Mouse (Mus musculus): ENCODE results near the gene Wfdc10. TPM values are rescaled to one million over a fixed set of nuclear protein-coding genes. Genes with fewer than 3 reads are reported as not detected.
"Not testable (repeated sequence)": the region's sequence is repeated elsewhere in the genome, so short reads cannot be mapped to it uniquely, and the experiment has no call there.

Gene Wfdc10
- polyA plus RNA-seq (2015; fragmentation: Nextera tagmentation; extraction: Ambion mirVana), result not detected in 2 replicates

DNA sequence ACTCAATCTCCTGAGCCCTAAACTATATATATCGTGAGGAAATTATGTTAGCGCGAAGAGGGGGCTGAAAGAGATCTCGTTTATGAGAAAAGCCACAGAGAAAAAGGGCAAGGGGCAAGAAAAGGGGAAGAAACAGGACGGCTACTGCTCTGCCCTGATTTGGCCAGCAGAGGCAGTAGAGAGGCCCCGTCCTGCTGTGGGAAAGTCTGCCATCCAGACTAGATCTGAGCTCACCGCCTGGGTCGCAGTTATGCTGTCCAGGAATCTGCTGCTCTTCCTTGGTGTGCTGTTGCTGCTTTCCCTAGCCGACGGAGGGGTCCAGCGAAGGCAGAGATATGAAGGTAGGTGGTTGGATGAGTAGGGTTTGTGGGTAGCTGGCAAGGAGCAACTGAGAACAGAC is at the start of gene Wfdc10:
TSS of gene Wfdc10 (plus strand) at position 189 of the 400 bp plus-strand sequence.
- no peak within 1 kb of the TSS for H3K4me3 ChIP-seq (ENCODE audit: low read length)
- no peak for ATAC-seq (ENCODE audit: low FRiP score, low TSS enrichment)
- no peak within 1 kb of the TSS for H3K9ac ChIP-seq (replicated peaks; ENCODE audit: low read length)
- no peaks in the 10 kb centered on the region for H3K9me3 ChIP-seq (ENCODE audit: low read length)
- no peaks in the 10 kb centered on the region for H3K27me3 ChIP-seq (ENCODE audit: insufficient read depth, low read length)
- 15% methylated on average over 11 of the region's 11 CpGs for WGBS
- no peak within 1 kb of the TSS for H3K27ac ChIP-seq (ENCODE audit: low read length)
- no peak within 1 kb of the TSS for H3K4me2 ChIP-seq (replicated peaks; ENCODE audit: low read depth, low read length)
- H3K4me1 ChIP-seq (ENCODE audit: insufficient read depth, low read length), result no peaks in the 10 kb centered on the region
- H3K36me3 ChIP-seq (ENCODE audit: insufficient read depth, low read length), result no peaks in the 10 kb centered on the region

DNA sequence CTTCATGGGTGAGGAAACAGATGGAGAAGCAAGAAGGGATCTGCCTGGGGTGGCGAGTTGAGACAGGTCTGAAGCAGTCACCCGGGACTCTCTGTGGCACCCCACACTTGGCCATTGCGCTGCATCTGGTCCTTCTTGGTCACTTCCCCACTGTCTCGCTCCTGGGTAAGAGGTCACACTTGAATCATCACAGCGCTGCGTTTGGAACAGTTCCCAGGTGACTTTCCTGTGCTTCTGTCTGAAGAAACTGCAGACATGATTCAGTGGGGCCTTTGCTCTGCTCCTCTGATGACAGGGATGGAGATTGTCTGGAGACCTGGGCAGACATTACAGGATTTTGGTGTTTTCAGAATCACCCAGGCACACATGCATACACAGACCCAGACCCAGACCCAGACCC is 47.1 kb upstream of the Wfdc10 start:
- ATAC-seq (ENCODE audit: low FRiP score, low TSS enrichment), result no peak; the same call in 1 of the 2 replicates
- H3K27ac ChIP-seq (ENCODE audit: low read length), result no peak overlapping the region
- 44% methylated on average over 6 of the region's 6 CpGs for WGBS
- H3K4me1 ChIP-seq (ENCODE audit: insufficient read depth, low read length), result no peaks in the 10 kb centered on the region
- H3K9me3 ChIP-seq (ENCODE audit: low read length), result no peaks in the 10 kb centered on the region
- no peak overlapping the region for H3K4me3 ChIP-seq (ENCODE audit: low read length)
- no peak overlapping the region for H3K9ac ChIP-seq (replicated peaks; ENCODE audit: low read length)
- no peak overlapping the region for H3K4me2 ChIP-seq (replicated peaks; ENCODE audit: low read depth, low read length)
- H3K36me3 ChIP-seq (ENCODE audit: insufficient read depth, low read length), result no peaks in the 10 kb centered on the region
- H3K27me3 ChIP-seq (ENCODE audit: insufficient read depth, low read length), result no peaks in the 10 kb centered on the region

DNA sequence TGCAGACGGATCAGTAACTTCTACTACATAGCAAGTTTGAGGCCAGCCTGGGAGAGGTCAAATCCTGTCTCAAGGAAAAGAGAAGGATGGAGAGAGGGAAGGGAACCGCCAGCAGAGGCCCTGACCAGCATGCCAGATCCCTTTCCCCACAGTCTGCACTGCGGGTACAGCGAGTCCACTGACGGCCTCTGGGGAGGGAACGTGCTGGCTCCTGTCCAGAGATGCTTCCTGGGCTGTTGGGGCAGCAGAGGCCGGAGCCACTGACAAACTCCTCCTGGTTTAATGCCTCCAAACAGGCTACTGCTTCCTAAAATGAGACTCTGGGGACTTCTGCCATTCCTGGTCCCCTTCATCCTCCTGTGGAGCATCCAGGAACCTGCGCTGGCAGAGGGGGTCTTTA is 42.4 kb upstream of the Wfdc10 start, which contains the start of the genes Wfdc6b and Wfdc8:
TSS of gene Wfdc6b (plus strand) at position 52 of the 400 bp plus-strand sequence.
TSS of gene Wfdc8 (minus strand) at position 156 of the 400 bp plus-strand sequence.
- H3K4me1 ChIP-seq (ENCODE audit: insufficient read depth, low read length); H3K4me3 ChIP-seq (ENCODE audit: low read length); H3K36me3 ChIP-seq (ENCODE audit: insufficient read depth, low read length); H3K9ac ChIP-seq (replicated peaks; ENCODE audit: low read length); H3K27me3 ChIP-seq (ENCODE audit: insufficient read depth, low read length); H3K4me2 ChIP-seq (replicated peaks; ENCODE audit: low read depth, low read length); ATAC-seq (ENCODE audit: low FRiP score, low TSS enrichment); H3K27ac ChIP-seq (ENCODE audit: low read length); H3K9me3 ChIP-seq (ENCODE audit: low read length): not testable (repeated sequence)
- 41% methylated on average over 8 of the region's 8 CpGs for WGBS

DNA sequence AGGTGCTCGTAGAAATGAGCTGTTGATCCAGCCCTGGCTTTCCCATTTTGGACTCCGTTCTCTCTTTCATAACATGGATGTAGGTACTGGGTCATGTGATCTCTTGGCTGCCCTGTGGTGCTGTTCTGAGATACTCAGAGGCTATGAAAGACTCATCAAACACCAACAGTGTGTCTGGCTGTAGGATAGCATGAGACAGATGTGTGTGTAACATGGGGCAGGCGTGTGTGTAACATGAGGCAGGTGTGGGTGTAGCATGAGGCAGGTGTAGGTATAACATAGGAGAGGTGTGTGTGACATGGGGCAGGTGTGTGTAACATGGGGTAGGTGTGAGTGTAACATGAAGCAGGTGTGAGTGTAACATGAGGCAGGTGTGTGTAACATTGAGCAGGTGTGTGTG is 40.5 kb upstream of the Wfdc10 start:
- H3K4me2 ChIP-seq (replicated peaks; ENCODE audit: low read depth, low read length), result no peak overlapping the region
- H3K9me3 ChIP-seq (ENCODE audit: low read length), result no peaks in the 10 kb centered on the region
- no peaks in the 10 kb centered on the region for H3K4me1 ChIP-seq (ENCODE audit: insufficient read depth, low read length)
- H3K9ac ChIP-seq (replicated peaks; ENCODE audit: low read length), result no peak overlapping the region
- WGBS, result 92% methylated on average over 3 of the region's 3 CpGs
- ATAC-seq (ENCODE audit: low FRiP score, low TSS enrichment), result no peak
- no peak overlapping the region for H3K27ac ChIP-seq (ENCODE audit: low read length)
- H3K36me3 ChIP-seq (ENCODE audit: insufficient read depth, low read length), result no peaks in the 10 kb centered on the region
- no peaks in the 10 kb centered on the region for H3K27me3 ChIP-seq (ENCODE audit: insufficient read depth, low read length)
- no peak overlapping the region for H3K4me3 ChIP-seq (ENCODE audit: low read length)

DNA sequence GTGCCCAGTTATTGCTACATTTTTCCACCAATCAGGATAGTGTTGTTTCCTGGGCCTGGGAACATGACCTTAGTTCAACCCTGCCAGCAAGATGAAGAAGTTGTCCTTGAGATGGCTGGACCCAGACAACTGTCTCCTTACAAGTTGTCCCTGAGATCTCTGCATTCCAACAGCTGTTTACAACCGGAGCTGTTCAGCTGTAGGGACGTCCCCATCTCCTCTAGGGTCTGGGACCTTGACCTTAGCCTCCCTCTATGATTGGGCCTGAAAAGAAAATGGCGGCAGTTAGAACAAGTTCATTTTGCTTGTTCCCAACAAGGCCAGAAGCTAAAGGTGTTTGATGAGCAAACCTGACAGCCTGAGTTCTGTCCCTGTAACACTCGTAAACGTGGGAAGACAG is 36.8 kb upstream of the Wfdc10 start:
- no peak for ATAC-seq (ENCODE audit: low FRiP score, low TSS enrichment)
- no peaks in the 10 kb centered on the region for H3K27me3 ChIP-seq (ENCODE audit: insufficient read depth, low read length)
- H3K4me1 ChIP-seq (ENCODE audit: insufficient read depth, low read length), result no peaks in the 10 kb centered on the region
- H3K9ac ChIP-seq (replicated peaks; ENCODE audit: low read length), result no peak overlapping the region
- H3K36me3 ChIP-seq (ENCODE audit: insufficient read depth, low read length), result no peaks in the 10 kb centered on the region
- H3K4me3 ChIP-seq (ENCODE audit: low read length), result no peak overlapping the region
- no peak overlapping the region for H3K4me2 ChIP-seq (replicated peaks; ENCODE audit: low read depth, low read length)
- WGBS, result 75% methylated on average over 5 of the region's 5 CpGs
- no peaks in the 10 kb centered on the region for H3K9me3 ChIP-seq (ENCODE audit: low read length)
- no peak overlapping the region for H3K27ac ChIP-seq (ENCODE audit: low read length)

DNA sequence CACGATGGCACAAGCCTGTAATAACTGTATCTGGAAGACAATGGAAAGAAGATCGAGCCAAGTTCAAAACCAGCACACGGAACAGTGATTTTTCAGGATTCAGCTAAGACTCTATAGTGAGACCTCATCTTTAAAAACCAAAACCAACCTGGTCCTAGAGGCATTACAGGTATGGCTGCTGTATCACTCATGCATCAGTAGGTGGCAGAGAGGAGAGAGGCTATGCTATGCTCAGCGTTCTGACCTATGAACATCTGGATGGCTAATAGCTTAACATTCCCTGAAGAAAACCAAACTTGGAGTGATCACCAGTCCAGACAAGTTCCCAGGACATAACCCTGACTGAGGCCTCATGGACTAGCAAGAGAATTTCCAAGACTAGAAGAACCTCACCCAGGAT is 34.1 kb upstream of the Wfdc10 start:
- H3K36me3 ChIP-seq (ENCODE audit: insufficient read depth, low read length), result no peaks in the 10 kb centered on the region
- WGBS, result 91% methylated on average over 4 of the region's 4 CpGs
- H3K4me3 ChIP-seq (ENCODE audit: low read length), result no peak overlapping the region
- no peak overlapping the region for H3K9ac ChIP-seq (replicated peaks; ENCODE audit: low read length)
- no peak overlapping the region for H3K27ac ChIP-seq (ENCODE audit: low read length)
- H3K4me2 ChIP-seq (replicated peaks; ENCODE audit: low read depth, low read length), result no peak overlapping the region
- ATAC-seq (ENCODE audit: low FRiP score, low TSS enrichment), result no peak
- H3K9me3 ChIP-seq (ENCODE audit: low read length), result no peaks in the 10 kb centered on the region
- no peaks in the 10 kb centered on the region for H3K4me1 ChIP-seq (ENCODE audit: insufficient read depth, low read length)
- no peaks in the 10 kb centered on the region for H3K27me3 ChIP-seq (ENCODE audit: insufficient read depth, low read length)

DNA sequence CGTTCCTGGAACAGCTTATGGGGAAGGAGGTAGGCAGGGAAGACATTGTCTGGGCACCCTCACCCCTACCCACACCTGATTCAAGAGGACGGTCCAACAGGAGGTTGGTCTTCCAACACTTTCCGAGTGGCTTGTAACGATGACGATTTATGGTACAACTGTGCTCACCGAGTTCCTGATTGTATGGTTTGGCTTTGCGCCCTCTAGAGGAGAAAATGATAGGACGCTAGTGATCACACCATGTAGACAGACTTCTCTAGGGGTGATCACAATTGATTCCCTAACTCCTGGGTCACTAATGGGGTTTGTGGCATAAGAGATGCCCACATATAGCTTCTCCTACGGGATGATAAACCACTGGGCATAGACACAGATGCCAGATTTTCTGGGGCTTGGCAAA is 20.6 kb upstream of the Wfdc10 start:
- H3K9ac ChIP-seq (replicated peaks; ENCODE audit: low read length), result no peak overlapping the region
- H3K4me1 ChIP-seq (ENCODE audit: insufficient read depth, low read length), result 0 out of 2 replicates have a peak, but pooled peaks cover 4% of the 10 kb centered on the region
- H3K27ac ChIP-seq (ENCODE audit: low read length), result no peak overlapping the region
- H3K9me3 ChIP-seq (ENCODE audit: low read length), result peaks cover 4% of the 10 kb centered on the region; the same call in 1 of the 2 replicates
- no peaks in the 10 kb centered on the region for H3K27me3 ChIP-seq (ENCODE audit: insufficient read depth, low read length)
- no peak overlapping the region for H3K4me3 ChIP-seq (ENCODE audit: low read length)
- 76% methylated on average over 9 of the region's 9 CpGs for WGBS
- H3K4me2 ChIP-seq (replicated peaks; ENCODE audit: low read depth, low read length), result no peak overlapping the region
- no peaks in the 10 kb centered on the region for H3K36me3 ChIP-seq (ENCODE audit: insufficient read depth, low read length)
- ATAC-seq (ENCODE audit: low FRiP score, low TSS enrichment), result no peak

DNA sequence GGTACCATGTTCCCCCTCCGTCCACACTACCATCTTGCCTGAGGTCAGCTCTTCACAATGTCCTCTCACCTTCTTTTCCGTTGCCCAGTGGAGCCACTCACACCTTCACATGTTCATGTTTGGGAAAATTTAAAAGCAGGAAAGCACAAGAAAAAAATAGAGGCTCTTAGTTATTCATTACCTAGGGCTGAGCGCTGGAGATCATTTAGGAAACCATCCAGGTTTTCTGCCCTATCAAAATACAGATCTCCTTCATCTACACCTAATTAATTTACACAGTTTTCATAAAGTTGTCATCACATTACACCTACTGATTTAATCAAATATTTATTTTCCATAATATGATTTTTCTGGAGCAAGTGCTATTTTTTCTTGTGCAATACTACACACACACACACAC is 17.1 kb upstream of the Wfdc10 start, which contains the start of gene Wfdc16:
TSS of gene Wfdc16 (minus strand) at position 101 of the 400 bp plus-strand sequence.
- H3K9ac ChIP-seq (replicated peaks; ENCODE audit: low read length), result no peak within 1 kb of the TSS
- no peak for ATAC-seq (ENCODE audit: low FRiP score, low TSS enrichment)
- H3K4me3 ChIP-seq (ENCODE audit: low read length), result no peak within 1 kb of the TSS
- H3K4me2 ChIP-seq (replicated peaks; ENCODE audit: low read depth, low read length), result no peak within 1 kb of the TSS
- H3K4me1 ChIP-seq (ENCODE audit: insufficient read depth, low read length), result 0 out of 2 replicates have a peak, but pooled peaks cover 7% of the 10 kb centered on the region
- no peaks in the 10 kb centered on the region for H3K36me3 ChIP-seq (ENCODE audit: insufficient read depth, low read length)
- no peak within 1 kb of the TSS for H3K27ac ChIP-seq (ENCODE audit: low read length)
- H3K9me3 ChIP-seq (ENCODE audit: low read length), result peaks cover 4% of the 10 kb centered on the region; the same call in 1 of the 2 replicates
- no peaks in the 10 kb centered on the region for H3K27me3 ChIP-seq (ENCODE audit: insufficient read depth, low read length)
- WGBS, result 79% methylated on average over 3 of the region's 3 CpGs

DNA sequence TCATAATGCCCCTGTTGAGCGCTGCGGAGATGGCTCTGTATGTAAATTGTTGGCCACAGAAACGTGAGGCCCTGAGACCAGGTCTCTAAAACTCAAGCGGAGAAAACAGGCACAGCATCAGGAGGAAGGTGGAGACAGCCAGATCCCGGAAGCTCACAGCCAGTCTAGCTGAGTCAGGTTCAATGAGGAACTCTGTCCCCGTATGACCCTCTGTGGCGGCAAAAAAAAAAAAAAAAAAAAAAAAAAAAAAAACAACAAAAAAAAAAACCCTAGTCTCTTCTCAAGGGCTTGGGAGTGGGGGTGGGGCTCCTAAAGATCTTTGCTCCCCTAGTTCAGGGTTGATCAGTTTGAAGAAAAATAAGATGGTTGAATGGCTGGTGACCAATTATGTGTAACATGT is 14.7 kb upstream of the Wfdc10 start:
- H3K4me1 ChIP-seq (ENCODE audit: insufficient read depth, low read length), result 0 out of 2 replicates have a peak, but pooled peaks cover 7% of the 10 kb centered on the region

DNA sequence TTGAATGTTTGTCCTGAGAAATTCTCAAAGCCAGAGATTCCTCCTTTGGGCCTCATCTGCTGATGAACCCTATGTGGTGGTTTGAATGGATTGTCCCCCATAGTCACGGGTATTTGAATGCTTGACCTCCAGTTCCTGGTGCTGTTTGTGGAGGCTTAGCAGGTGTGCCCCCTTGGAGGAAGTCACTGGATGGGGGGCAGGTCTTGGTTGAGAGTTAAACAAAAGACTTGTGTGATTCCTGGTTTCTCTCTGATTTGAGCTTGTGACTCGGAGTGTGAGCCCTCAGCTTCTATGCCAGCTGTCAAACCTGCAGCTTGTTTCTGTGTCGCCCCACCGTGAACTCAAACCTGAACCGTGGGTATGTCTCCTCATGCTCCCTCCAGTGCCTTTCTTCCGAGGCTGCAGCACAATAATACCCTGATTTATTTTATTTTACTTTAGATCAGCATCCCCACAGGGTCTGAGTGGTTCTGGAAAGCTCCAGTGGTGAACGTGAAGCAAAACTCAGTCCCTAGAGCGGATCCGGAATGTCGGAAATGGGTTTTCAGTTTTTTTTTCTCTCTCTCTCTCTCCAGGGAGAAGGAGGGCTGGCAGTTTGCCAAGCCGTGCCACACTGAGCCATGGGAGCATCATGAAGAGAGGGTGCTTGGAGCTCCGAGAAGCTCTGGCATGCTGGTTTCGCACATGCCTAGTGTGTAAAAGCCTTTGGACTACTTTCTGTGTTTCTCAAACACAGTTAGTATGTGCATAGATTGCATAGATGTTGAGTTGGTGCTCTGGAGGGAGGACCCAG is 13.8 kb upstream of the Wfdc10 start:
- Histone ChIP-seq H3K4me3 (ENCODE audit: low read length) (no peak overlapping the region), H3K27me3 (ENCODE audit: insufficient read depth, low read length) (no peaks in the 10 kb centered on the region), H3K36me3 (ENCODE audit: insufficient read depth, low read length) (no peaks in the 10 kb centered on the region), H3K4me1 (ENCODE audit: insufficient read depth, low read length) (0 out of 2 replicates have a peak, but pooled peaks cover 7% of the 10 kb centered on the region), H3K27ac (ENCODE audit: low read length) (no peak overlapping the region), H3K4me2 (replicated peaks; ENCODE audit: low read depth, low read length) (no peak overlapping the region), H3K9me3 (ENCODE audit: low read length) (peaks cover 4% of the 10 kb centered on the region; the same call in 1 of the 2 replicates), H3K9ac (replicated peaks; ENCODE audit: low read length) (no peak overlapping the region)
- ATAC-seq (ENCODE audit: low FRiP score, low TSS enrichment), result no peak
- 77% methylated on average over 13 of the region's 13 CpGs for WGBS

More for the DNA sequence above, 14.7 kb upstream of the Wfdc10 start:
- Histone ChIP-seq H3K4me2 (replicated peaks; ENCODE audit: low read depth, low read length) (no peak overlapping the region), H3K4me3 (ENCODE audit: low read length) (no peak overlapping the region), H3K9ac (replicated peaks; ENCODE audit: low read length) (no peak overlapping the region), H3K27ac (ENCODE audit: low read length) (no peak overlapping the region), H3K9me3 (ENCODE audit: low read length) (peaks cover 4% of the 10 kb centered on the region; the same call in 1 of the 2 replicates), H3K36me3 (ENCODE audit: insufficient read depth, low read length) (no peaks in the 10 kb centered on the region), H3K27me3 (ENCODE audit: insufficient read depth, low read length) (no peaks in the 10 kb centered on the region)
- no peak for ATAC-seq (ENCODE audit: low FRiP score, low TSS enrichment)
- WGBS, result 63% methylated on average over 7 of the region's 7 CpGs

Measured in kidney, embryonic 16.5 days (tissue).